Mouse (Mus musculus) effector memory CD4-positive, alpha-beta T cell, adult 5 months (primary cell): Measurements from ENCODE around the gene Ndp. TPM values are rescaled to one million over a fixed set of nuclear protein-coding genes. Genes with fewer than 3 reads are reported as not detected.

Experiments
- polyA plus RNA-seq: library from polyadenylated mRNA; unstranded; fragments of 100-300 nt; shearing (Covaris generic); gene quantifications from one replicate; pipeline ENCODE4 v1.2.1, GENCODE M21; 2017

Gene Ndp
- polyA plus RNA-seq: not detected

DNA sequence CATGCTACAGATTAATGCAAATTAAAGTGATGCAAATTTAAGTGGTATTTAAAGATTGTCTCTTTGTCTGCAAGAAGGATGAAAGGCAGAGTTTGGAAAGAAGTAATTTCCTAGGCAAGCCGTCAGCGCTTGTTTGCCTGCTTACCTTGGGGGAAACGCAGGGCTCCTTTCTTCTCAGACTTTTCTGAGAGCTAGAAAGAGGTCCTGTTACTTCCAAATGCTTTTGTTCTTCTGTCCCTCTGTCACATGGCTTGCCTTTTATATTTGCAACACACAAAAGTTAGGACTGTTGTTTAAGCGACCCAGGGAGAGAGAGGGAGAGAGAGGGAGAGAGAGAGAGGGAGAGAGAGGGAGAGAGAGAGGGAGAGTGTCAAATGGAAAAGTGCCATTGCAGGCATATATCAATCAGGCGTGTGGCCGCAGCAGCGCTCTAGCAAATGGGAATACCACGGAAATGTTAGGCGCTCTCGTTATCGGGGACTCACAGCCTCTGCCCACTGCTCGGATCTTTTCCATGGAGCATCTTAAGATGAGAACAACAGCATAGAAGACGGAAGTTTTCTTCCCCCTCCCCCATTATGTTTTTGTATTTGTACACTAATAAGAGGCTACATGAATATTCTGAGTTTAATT lies at the start of gene Ndp:
Gene Ndp, minus strand, starts transcription at position 534 of the 633 bp plus-strand sequence.

Other genes starting within 250 kb of the Ndp start
- gene Maob, start 94.4 kb downstream of the Ndp start, polyA plus RNA-seq: not detected